Mouse (Mus musculus) brain, embryonic 14.5 days (tissue): ENCODE measurements around the gene 2610001J05Rik.

Experiments
- CTCF ChIP-seq: fragments of 200-500 bp; IDR thresholded peaks from 2 replicates; pipeline ENCODE4 v1.5.1; 2012; ENCODE audit warnings: inconsistent platforms, mild to moderate bottlenecking, moderate library complexity, borderline replicate concordance; ENCODE audit not compliant: insufficient read depth, insufficient read length; ENCODE audit errors: extremely low read depth
- POLR2A ChIP-seq: fragments of 200-500 bp; IDR thresholded peaks from 2 replicates; pipeline ENCODE4 v1.6.1; 2012; ENCODE audit warnings: mild to moderate bottlenecking, inconsistent platforms, borderline replicate concordance; ENCODE audit not compliant: poor library complexity, insufficient read depth, insufficient read length, severe bottlenecking; ENCODE audit errors: extremely low read depth

- TF ChIP-seq CTCF (no peak), POLR2A (no peak)
Observed at GRCm38 (mm10) chr6:13860596-13860995, 10.7 kb downstream of the 2610001J05Rik start.
